Mouse (Mus musculus): ENCODE data around the gene Rgs17.

Gene Rgs17

GRCm38 (mm10) chr10:5823740-5824491, 98.3 kb downstream of the Rgs17 start, which contains the start of gene Mtrf1l:
Mtrf1l (minus strand) TSS chr10:5823910.
- DNase-seq (ENCODE audit: low spot score): peak; percentile 98

- no peak for DNase-seq (ENCODE audit: low spot score)
Measured at GRCm38 (mm10) chr10:5823291-5823739, 98.9 kb downstream of the Rgs17 start.

- DNase-seq (ENCODE audit: low spot score): no peak
Measured at GRCm38 (mm10) chr10:5818772-5819171, 103.4 kb downstream of the Rgs17 start.

GRCm38 (mm10) chr10:5815968-5816367, 106.2 kb downstream of the Rgs17 start:
- DNase-seq (ENCODE audit: low spot score): no peak

GRCm38 (mm10) chr10:5813724-5814123, 108.5 kb downstream of the Rgs17 start:
- DNase-seq (ENCODE audit: low spot score): no peak

GRCm38 (mm10) chr10:5807683-5808082, 114.5 kb downstream of the Rgs17 start:
- DNase-seq (ENCODE audit: low spot score): no peak

GRCm38 (mm10) chr10:5806996-5807395, 115.2 kb downstream of the Rgs17 start:
- DNase-seq (ENCODE audit: low spot score): no peak

GRCm38 (mm10) chr10:5806416-5806815, 115.8 kb downstream of the Rgs17 start:
- no peak for DNase-seq (ENCODE audit: low spot score)

- DNase-seq (ENCODE audit: low spot score): peak; percentile 97
Measured at GRCm38 (mm10) chr10:5805731-5806307, 116.4 kb downstream of the Rgs17 start.

- DNase-seq (ENCODE audit: low spot score): peak; percentile 98
Measured at GRCm38 (mm10) chr10:5805243-5805730, 116.9 kb downstream of the Rgs17 start, which contains the start of gene Fbxo5. Fbxo5 (minus strand) TSS chr10:5805600.

GRCm38 (mm10) chr10:5804691-5805156, 117.5 kb downstream of the Rgs17 start:
- no peak for DNase-seq (ENCODE audit: low spot score)

- no peak for DNase-seq (ENCODE audit: low spot score)
Measured at GRCm38 (mm10) chr10:5803739-5804138, 118.5 kb downstream of the Rgs17 start.

GRCm38 (mm10) chr10:5802866-5803265, 119.3 kb downstream of the Rgs17 start:
- DNase-seq (ENCODE audit: low spot score): no peak

- DNase-seq (ENCODE audit: low spot score): no peak
Measured at GRCm38 (mm10) chr10:5800490-5800889, 121.7 kb downstream of the Rgs17 start.

GRCm38 (mm10) chr10:5798069-5798468, 124.1 kb downstream of the Rgs17 start:
- no peak for DNase-seq (ENCODE audit: low spot score)

GRCm38 (mm10) chr10:5790657-5791056, 131.5 kb downstream of the Rgs17 start:
- DNase-seq (ENCODE audit: low spot score): peak; percentile 29

- DNase-seq (ENCODE audit: low spot score): no peak
Measured at GRCm38 (mm10) chr10:5786923-5787322, 135.3 kb downstream of the Rgs17 start.

All from ovary, postnatal 36 days (tissue).